Mouse (Mus musculus) cerebellum, adult 11-12 months (tissue): ENCODE results near the gene Nudt15.

Source experiments
- DNase-seq: peaks from one replicate; pipeline ENCODE4 v3.0.0; 2022

The Nudt15 gene

GRCm38 (mm10) chr14:73469506-73469905 is 78.5 kb downstream of the Nudt15 start:
- peak; percentile 67 for DNase-seq
